Mouse (Mus musculus): Measurements from ENCODE around the gene Dhx16.

Gene Dhx16

GRCm38 (mm10) chr17:35896781-35897643 is 17.4 kb downstream of the Dhx16 start, which contains the start of gene 2310061I04Rik:
Gene 2310061I04Rik (minus strand): TSS chr17:35897431.
- peak; percentile 92 for DNase-seq (ENCODE audit: extremely low spot score, low spot score)

- no peak for DNase-seq (ENCODE audit: extremely low spot score, low spot score)
These were observed 18.3 kb downstream of the Dhx16 start for GRCm38 (mm10) chr17:35897644-35898573.

DNA sequence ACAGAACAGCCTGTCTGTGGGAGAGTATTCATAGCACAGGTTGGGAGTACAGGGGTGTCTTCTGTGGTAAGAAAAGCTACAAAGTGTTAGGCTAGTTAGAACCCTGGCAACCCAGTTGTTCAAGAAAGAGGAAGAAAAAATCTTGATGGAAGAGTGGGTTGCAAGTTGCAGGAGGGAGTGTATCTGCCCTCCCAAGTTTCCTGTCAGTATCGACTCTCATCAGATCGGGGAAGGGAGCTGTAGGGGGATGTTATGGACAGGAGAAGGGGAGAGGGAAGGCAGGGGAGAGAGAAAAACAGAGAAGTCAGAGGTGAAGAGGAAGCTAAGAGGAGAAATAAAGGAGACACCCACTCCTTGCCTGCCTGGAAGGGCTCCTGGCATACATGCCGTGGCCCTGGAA is 21.0 kb downstream of the Dhx16 start:
- DNase-seq (ENCODE audit: extremely low spot score, low spot score), result no peak

GRCm38 (mm10) chr17:35903343-35903991 is 23.8 kb downstream of the Dhx16 start:
- DNase-seq (ENCODE audit: extremely low spot score, low spot score), result no peak

DNA sequence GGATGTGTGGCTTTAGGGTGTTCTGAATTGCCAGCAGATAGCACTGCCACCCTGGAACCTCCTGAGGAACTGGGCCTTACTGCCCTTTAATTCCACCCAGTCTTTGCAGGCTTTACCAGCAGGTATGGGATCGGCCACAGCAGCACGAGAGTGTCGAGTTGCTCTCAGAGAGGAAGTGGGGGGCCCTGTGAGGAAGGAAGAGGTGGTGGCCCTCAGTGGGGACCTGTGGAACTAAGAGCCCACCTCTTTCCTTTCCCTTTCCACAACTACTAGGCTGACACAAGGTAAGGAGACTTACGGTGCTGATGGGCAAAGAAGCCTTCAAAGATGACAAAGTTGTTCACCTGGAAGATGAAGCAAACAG is 24.4 kb downstream of the Dhx16 start:
- no peak for DNase-seq (ENCODE audit: extremely low spot score, low spot score)

- DNase-seq (ENCODE audit: extremely low spot score, low spot score), result no peak
These were observed 26.0 kb downstream of the Dhx16 start for GRCm38 (mm10) chr17:35905587-35905986.

GRCm38 (mm10) chr17:35907609-35908008 is 28.0 kb downstream of the Dhx16 start:
- no peak for DNase-seq (ENCODE audit: extremely low spot score, low spot score)

DNA sequence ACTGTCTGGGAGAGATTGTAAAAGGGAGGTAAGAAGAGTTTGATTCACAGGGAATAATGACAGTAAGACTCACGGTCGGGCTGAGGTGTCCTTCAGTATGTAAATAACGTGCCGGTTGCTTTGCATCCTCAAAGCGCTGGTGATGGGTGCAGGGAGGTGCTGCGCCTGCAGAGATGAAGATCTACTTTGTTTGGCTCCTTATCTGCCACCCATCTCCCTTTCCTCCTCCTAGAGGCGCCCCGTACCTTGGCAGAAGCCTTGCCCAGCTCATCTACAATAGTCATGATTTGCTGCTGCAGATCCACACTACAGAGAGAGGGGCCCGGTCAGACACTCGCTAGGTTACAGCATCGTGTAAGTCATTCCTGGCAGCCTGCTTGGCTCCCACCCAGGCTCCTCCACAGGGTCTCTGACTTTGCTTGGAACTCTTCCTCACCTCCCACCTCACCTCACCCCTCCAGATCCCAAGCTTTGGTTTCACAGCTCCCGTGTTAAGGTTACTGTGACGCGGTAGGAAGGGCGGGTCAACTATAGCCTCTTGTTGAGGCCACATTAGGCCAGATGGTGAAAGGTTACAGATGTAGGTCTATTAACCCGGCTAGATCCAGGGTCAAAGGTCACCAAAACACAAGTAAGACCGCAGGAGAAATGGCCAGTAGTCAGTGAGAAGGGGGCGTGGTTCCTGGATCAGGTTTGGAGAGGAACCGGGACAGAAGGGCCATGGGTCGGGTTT is 29.7 kb downstream of the Dhx16 start:
- DNase-seq (ENCODE audit: extremely low spot score, low spot score), result no peak

DNA sequence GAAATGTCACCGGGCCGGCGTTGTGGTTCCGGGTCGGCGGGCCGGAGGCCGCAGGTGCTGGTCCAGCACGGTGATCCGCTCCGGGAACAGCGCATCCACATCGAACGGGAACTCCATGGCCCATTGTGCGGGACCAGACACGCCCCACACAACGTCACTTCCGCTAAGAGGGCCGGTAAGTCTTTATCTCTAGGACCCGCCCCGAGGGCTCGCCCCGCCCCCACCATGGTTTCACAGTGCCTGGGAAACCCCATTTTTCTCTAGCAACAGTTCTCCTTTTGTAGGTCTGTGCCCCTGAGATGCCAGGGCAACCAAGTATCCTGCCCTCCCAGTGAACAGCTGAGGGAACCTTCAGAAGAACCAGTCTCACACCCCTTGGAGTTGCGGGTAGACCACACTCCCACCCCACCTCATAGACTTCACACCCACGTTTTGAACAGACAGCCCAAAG is 30.3 kb downstream of the Dhx16 start, which contains the start of gene Atat1:
TSS of gene Atat1 (minus strand) at position 157 of the 451 bp plus-strand sequence.
- peak; percentile 97 for DNase-seq (ENCODE audit: extremely low spot score, low spot score)

DNA sequence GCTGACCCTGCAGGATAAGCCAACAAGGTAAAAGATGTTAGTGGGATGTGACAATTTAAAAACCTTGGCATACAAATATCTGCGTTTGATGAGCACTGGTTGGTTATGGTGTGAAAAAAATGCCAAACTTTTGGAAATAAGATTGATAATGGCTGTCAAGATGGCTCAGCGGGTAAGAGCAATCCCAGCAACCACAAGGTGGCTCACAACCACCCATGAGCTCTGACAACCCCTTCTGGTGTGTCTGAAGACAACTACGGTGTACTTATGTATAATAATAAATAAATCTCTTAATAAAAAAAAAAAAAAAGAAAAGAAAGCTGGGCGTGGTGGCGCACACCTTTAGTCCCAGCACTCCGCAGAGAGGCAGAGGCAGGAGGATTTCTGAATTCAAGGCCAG is 35.4 kb downstream of the Dhx16 start:
- no peak for DNase-seq (ENCODE audit: extremely low spot score, low spot score)

- DNase-seq (ENCODE audit: extremely low spot score, low spot score), result no peak
These were observed 36.1 kb downstream of the Dhx16 start for GRCm38 (mm10) chr17:35915538-35916296.

- DNase-seq (ENCODE audit: extremely low spot score, low spot score), result peak; percentile 98
These were observed 36.9 kb downstream of the Dhx16 start, which contains the start of the genes Mrps18b and Ppp1r10 for GRCm38 (mm10) chr17:35916297-35917142. Gene Mrps18b (minus strand): TSS chr17:35916389. Gene Ppp1r10 (plus strand): TSS chr17:35916434.

GRCm38 (mm10) chr17:35917143-35917462 is 37.5 kb downstream of the Dhx16 start:
- DNase-seq (ENCODE audit: extremely low spot score, low spot score), result peak; percentile 52

- peak; percentile 63 for DNase-seq (ENCODE audit: extremely low spot score, low spot score)
These were observed 38.0 kb downstream of the Dhx16 start for GRCm38 (mm10) chr17:35917463-35918251.

- peak; percentile 63 for DNase-seq (ENCODE audit: extremely low spot score, low spot score)
These were observed 38.8 kb downstream of the Dhx16 start for GRCm38 (mm10) chr17:35918276-35919059.

GRCm38 (mm10) chr17:35919060-35919715 is 39.6 kb downstream of the Dhx16 start:
- DNase-seq (ENCODE audit: extremely low spot score, low spot score), result peak; percentile 87

DNA sequence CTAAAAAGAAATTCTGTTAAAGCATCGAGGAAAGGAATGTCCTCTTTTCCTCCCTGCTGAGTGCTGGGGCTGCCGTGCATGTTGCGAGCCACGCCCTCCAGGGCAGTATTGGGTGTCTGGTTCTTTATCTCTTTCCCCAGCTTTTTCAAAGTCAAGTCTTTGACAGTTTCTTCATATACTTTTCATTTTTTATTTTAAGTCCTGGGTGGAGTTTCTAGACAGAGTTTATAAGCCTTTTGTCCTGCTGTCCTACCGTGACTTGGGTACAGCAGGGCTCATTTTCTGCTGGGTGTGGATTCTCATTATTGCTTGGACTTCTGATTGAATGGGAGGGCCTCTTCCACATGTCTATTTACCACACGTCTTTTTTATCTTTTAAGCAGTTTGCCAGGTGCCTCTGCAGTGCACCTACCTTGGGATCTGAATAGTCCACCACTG is 40.3 kb downstream of the Dhx16 start:
- DNase-seq (ENCODE audit: extremely low spot score, low spot score), result no peak
